In the genomic region with DNA sequence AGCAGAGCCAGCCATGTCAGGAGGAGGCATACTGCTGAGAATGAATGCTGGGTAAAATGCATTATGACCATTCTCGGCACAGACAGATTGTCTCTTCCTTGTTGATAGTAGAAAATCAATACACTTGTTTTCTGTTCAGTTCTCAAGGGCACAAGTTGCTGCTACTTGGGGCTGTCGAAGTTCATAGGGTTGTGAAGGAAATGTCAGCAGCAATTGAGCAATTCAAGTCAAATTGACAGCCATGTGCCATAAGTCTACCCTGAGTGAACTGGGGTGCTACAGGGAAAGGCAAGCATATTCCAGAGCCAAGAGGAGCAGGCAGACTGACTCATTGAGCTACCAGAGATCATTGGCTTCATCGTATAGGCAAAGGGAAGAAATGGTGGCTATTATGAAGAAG, we compare ENCODE assay signal across 31 mouse cellular contexts.
"Had no signal": no experiment of that assay in that cellular context is flagged by ENCODE, and none has a peak within 500 bp of the region (broad histone marks: within the 10 kb centered on the region; RNA-seq: fewer than 3 reads in every experiment).

No protein-coding gene starts in this region.

- H3K27ac ChIP-seq: left cerebral cortex, adult 2 months; limb, embryonic 10.5 days; limb, embryonic 12.5 days; limb, embryonic 13.5 days; limb, embryonic 15.5 days; liver, embryonic 13.5 days; liver, embryonic 14.5 days; liver, embryonic 15.5 days; lung, embryonic 15.5 days; macrophage; midbrain, embryonic 10.5 days; midbrain, embryonic 12.5 days; midbrain, embryonic 13.5 days; midbrain, embryonic 15.5 days; neural tube, embryonic 12.5 days; neural tube, embryonic 13.5 days had no signal

- H3K9me3 ChIP-seq: limb, embryonic 10.5 days; limb, embryonic 12.5 days; limb, embryonic 13.5 days; limb, embryonic 15.5 days; liver, embryonic 13.5 days; liver, embryonic 15.5 days; lung, embryonic 15.5 days; midbrain, embryonic 10.5 days; midbrain, embryonic 12.5 days; midbrain, embryonic 15.5 days; neural tube, embryonic 12.5 days had no signal

- ATAC-seq: lung, postnatal 0 days; midbrain, embryonic 13.5 days; midbrain, embryonic 15.5 days; midbrain, embryonic 16.5 days had no signal

- DNase-seq: left cerebral cortex, postnatal 4 days; liver, embryonic 13.5 days; lung, adult 18-20 months; lung, adult 2 months; lung, embryonic 14.5 days; lung, postnatal 10 days; lung, postnatal 14 days; lung, postnatal 36 days; lung, postnatal 4 days; midbrain, embryonic 14.5 days had no signal

- H3K4me3 ChIP-seq: left cerebral cortex, adult 2 months; limb, embryonic 10.5 days; limb, embryonic 12.5 days; limb, embryonic 13.5 days; limb, embryonic 15.5 days; liver, embryonic 13.5 days; liver, embryonic 15.5 days; lung, embryonic 15.5 days; megakaryocyte, embryonic 14.5 days; midbrain, embryonic 10.5 days; midbrain, embryonic 12.5 days; midbrain, embryonic 13.5 days; midbrain, embryonic 15.5 days; myocyte; neural tube, embryonic 12.5 days; neural tube, embryonic 13.5 days had no signal

- H3K27me3 ChIP-seq: limb, embryonic 13.5 days; limb, embryonic 15.5 days; liver, embryonic 13.5 days; liver, embryonic 15.5 days; megakaryocyte, embryonic 14.5 days; midbrain, embryonic 12.5 days; midbrain, embryonic 13.5 days; midbrain, embryonic 15.5 days; neural tube, embryonic 12.5 days; neural tube, embryonic 13.5 days had no signal

- H3K9ac ChIP-seq: limb, embryonic 12.5 days; limb, embryonic 13.5 days; limb, embryonic 15.5 days; liver, embryonic 13.5 days; liver, embryonic 14.5 days; liver, embryonic 15.5 days; lung, embryonic 14.5 days; lung, embryonic 15.5 days; midbrain, embryonic 12.5 days; midbrain, embryonic 13.5 days; midbrain, embryonic 15.5 days; neural tube, embryonic 12.5 days; neural tube, embryonic 13.5 days had no signal

- H3K36me3 ChIP-seq: limb, embryonic 10.5 days; limb, embryonic 12.5 days; limb, embryonic 13.5 days; limb, embryonic 15.5 days; liver, embryonic 13.5 days; liver, embryonic 15.5 days; lung, embryonic 15.5 days; midbrain, embryonic 10.5 days; midbrain, embryonic 12.5 days; midbrain, embryonic 13.5 days; midbrain, embryonic 15.5 days; neural tube, embryonic 12.5 days; neural tube, embryonic 13.5 days had no signal

- H3K4me2 ChIP-seq: limb, embryonic 12.5 days; limb, embryonic 13.5 days; limb, embryonic 15.5 days; liver, embryonic 11.5 days; liver, embryonic 13.5 days; liver, embryonic 15.5 days; lung, embryonic 14.5 days; lung, embryonic 15.5 days; midbrain, embryonic 11.5 days; midbrain, embryonic 12.5 days; midbrain, embryonic 13.5 days; midbrain, embryonic 15.5 days; neural tube, embryonic 12.5 days; neural tube, embryonic 13.5 days had no signal

- H3K4me1 ChIP-seq: limb, embryonic 10.5 days; limb, embryonic 12.5 days; limb, embryonic 13.5 days; limb, embryonic 15.5 days; liver, embryonic 13.5 days; liver, embryonic 15.5 days; lung, embryonic 15.5 days; megakaryocyte, embryonic 14.5 days; midbrain, embryonic 10.5 days; midbrain, embryonic 12.5 days; midbrain, embryonic 13.5 days; midbrain, embryonic 15.5 days; neural tube, embryonic 12.5 days; neural tube, embryonic 13.5 days had no signal
